Mouse (Mus musculus): ENCODE measurements around the gene Kcnma1. TPM values are rescaled to one million over a fixed set of nuclear protein-coding genes. Genes with fewer than 3 reads are reported as not detected.

Kcnma1 gene
- polyA plus RNA-seq, 1 experiment from 2014 or later = 0.03 TPM

- H3K36me3 ChIP-seq = no peaks in the 10 kb centered on the region
- DNase-seq (no peak), ATAC-seq (ENCODE audit: low read depth) (no peak)
- no peaks in the 10 kb centered on the region for H3K4me1 ChIP-seq (replicated peaks)
- H3K9me3 ChIP-seq (replicated peaks) = no peaks in the 10 kb centered on the region
- H3K9ac ChIP-seq = no peak overlapping the region
- 0 out of 2 replicates have a peak, but pooled peaks cover 3% of the 10 kb centered on the region for H3K27me3 ChIP-seq
- no peak overlapping the region for H3K27ac ChIP-seq
- H3K4me3 ChIP-seq (replicated peaks) = no peak overlapping the region
- WGBS (ENCODE audit: insufficient replicate concordance) = 11% methylated on average over 2 of the region's 2 CpGs
- H3K4me2 ChIP-seq = no peak overlapping the region
These were observed 431.1 kb downstream of the Kcnma1 start for GRCm38 (mm10) chr14:23583235-23583634.

- no peak overlapping the region for H3K27ac ChIP-seq
- H3K4me2 ChIP-seq = no peak overlapping the region
- H3K9me3 ChIP-seq (replicated peaks) = no peaks in the 10 kb centered on the region
- H3K9ac ChIP-seq = no peak overlapping the region
- H3K4me3 ChIP-seq (replicated peaks) = no peak overlapping the region
- 0 out of 2 replicates have a peak, but pooled peaks cover 3% of the 10 kb centered on the region for H3K27me3 ChIP-seq
- no peak for DNase-seq
- H3K4me1 ChIP-seq (replicated peaks) = no peaks in the 10 kb centered on the region
- WGBS (ENCODE audit: insufficient replicate concordance) = 61% methylated on average over 3 of the region's 3 CpGs
- ATAC-seq (ENCODE audit: low read depth) = no peak
- H3K36me3 ChIP-seq = no peaks in the 10 kb centered on the region
These were observed 433.0 kb downstream of the Kcnma1 start for GRCm38 (mm10) chr14:23581282-23581681.

- Histone ChIP-seq H3K27me3 (no peaks in the 10 kb centered on the region), H3K36me3 (no peaks in the 10 kb centered on the region), H3K27ac (no peak overlapping the region), H3K9me3 (replicated peaks) (no peaks in the 10 kb centered on the region), H3K4me1 (replicated peaks) (no peaks in the 10 kb centered on the region), H3K4me3 (replicated peaks) (no peak overlapping the region), H3K9ac (no peak overlapping the region), H3K4me2 (no peak overlapping the region)
- no peak for DNase-seq
- no peak for ATAC-seq (ENCODE audit: low read depth)
- WGBS (ENCODE audit: insufficient replicate concordance) = 2% methylated on average over 2 of the region's 2 CpGs
These were observed 438.3 kb downstream of the Kcnma1 start for GRCm38 (mm10) chr14:23575951-23576350.

GRCm38 (mm10) chr14:23574136-23574535 is 440.2 kb downstream of the Kcnma1 start:
- Histone ChIP-seq H3K9me3 (replicated peaks) (no peaks in the 10 kb centered on the region), H3K27ac (no peak overlapping the region), H3K9ac (no peak overlapping the region), H3K4me1 (replicated peaks) (no peaks in the 10 kb centered on the region), H3K27me3 (no peaks in the 10 kb centered on the region), H3K36me3 (no peaks in the 10 kb centered on the region), H3K4me2 (no peak overlapping the region), H3K4me3 (replicated peaks) (no peak overlapping the region)
- ATAC-seq (ENCODE audit: low read depth) (no peak), DNase-seq (no peak)
- 54% methylated on average over 4 of the region's 4 CpGs for WGBS (ENCODE audit: insufficient replicate concordance)

- Histone ChIP-seq H3K27me3 (no peaks in the 10 kb centered on the region), H3K36me3 (no peaks in the 10 kb centered on the region), H3K4me1 (replicated peaks) (no peaks in the 10 kb centered on the region), H3K9ac (no peak overlapping the region), H3K4me3 (replicated peaks) (no peak overlapping the region), H3K9me3 (replicated peaks) (no peaks in the 10 kb centered on the region), H3K27ac (no peak overlapping the region), H3K4me2 (no peak overlapping the region)
- 16% methylated on average over 3 of the region's 3 CpGs for WGBS (ENCODE audit: insufficient replicate concordance)
- ATAC-seq (ENCODE audit: low read depth) (no peak), DNase-seq (no peak)
These were observed 440.9 kb downstream of the Kcnma1 start for GRCm38 (mm10) chr14:23573385-23573784.

GRCm38 (mm10) chr14:23572778-23573177 is 441.5 kb downstream of the Kcnma1 start:
- Histone ChIP-seq H3K27me3 (no peaks in the 10 kb centered on the region), H3K4me3 (replicated peaks) (no peak overlapping the region), H3K9me3 (replicated peaks) (no peaks in the 10 kb centered on the region), H3K36me3 (no peaks in the 10 kb centered on the region), H3K9ac (no peak overlapping the region), H3K27ac (no peak overlapping the region), H3K4me1 (replicated peaks) (no peaks in the 10 kb centered on the region), H3K4me2 (no peak overlapping the region)
- 52% methylated on average over 1 of the region's 1 CpGs for WGBS (ENCODE audit: insufficient replicate concordance)
- no peak for DNase-seq
- ATAC-seq (ENCODE audit: low read depth) = no peak

- H3K4me2 ChIP-seq = no peak overlapping the region
- ATAC-seq (ENCODE audit: low read depth) (no peak), DNase-seq (no peak)
- no peaks in the 10 kb centered on the region for H3K27me3 ChIP-seq
- 13% methylated on average over 1 of the region's 1 CpGs for WGBS (ENCODE audit: insufficient replicate concordance)
- H3K9ac ChIP-seq = no peak overlapping the region
- no peak overlapping the region for H3K4me3 ChIP-seq (replicated peaks)
- no peaks in the 10 kb centered on the region for H3K4me1 ChIP-seq (replicated peaks)
- no peaks in the 10 kb centered on the region for H3K9me3 ChIP-seq (replicated peaks)
- H3K36me3 ChIP-seq = no peaks in the 10 kb centered on the region
- no peak overlapping the region for H3K27ac ChIP-seq
These were observed 444.0 kb downstream of the Kcnma1 start for GRCm38 (mm10) chr14:23570251-23570650.

- 63% methylated on average over 3 of the region's 3 CpGs for WGBS (ENCODE audit: insufficient replicate concordance)
- no peak for DNase-seq
These were observed 448.4 kb downstream of the Kcnma1 start for GRCm38 (mm10) chr14:23565931-23566330.

GRCm38 (mm10) chr14:23564474-23564873 is 449.8 kb downstream of the Kcnma1 start:
- Histone ChIP-seq H3K9ac (no peak overlapping the region), H3K9me3 (replicated peaks) (no peaks in the 10 kb centered on the region), H3K27me3 (no peaks in the 10 kb centered on the region), H3K36me3 (no peaks in the 10 kb centered on the region), H3K4me3 (replicated peaks) (no peak overlapping the region), H3K4me2 (no peak overlapping the region), H3K27ac (no peak overlapping the region), H3K4me1 (replicated peaks) (no peaks in the 10 kb centered on the region)
- ATAC-seq (ENCODE audit: low read depth) (no peak), DNase-seq (no peak)
- 68% methylated on average over 7 of the region's 7 CpGs for WGBS (ENCODE audit: insufficient replicate concordance)

More at GRCm38 (mm10) chr14:23565931-23566330, 448.4 kb downstream of the Kcnma1 start:
- Histone ChIP-seq H3K9me3 (replicated peaks) (no peaks in the 10 kb centered on the region), H3K4me1 (replicated peaks) (no peaks in the 10 kb centered on the region), H3K27ac (no peak overlapping the region), H3K4me3 (replicated peaks) (no peak overlapping the region), H3K4me2 (no peak overlapping the region), H3K9ac (no peak overlapping the region), H3K36me3 (no peaks in the 10 kb centered on the region), H3K27me3 (no peaks in the 10 kb centered on the region)
- no peak for ATAC-seq (ENCODE audit: low read depth)

- H3K4me3 ChIP-seq (replicated peaks) = no peak overlapping the region
- no peaks in the 10 kb centered on the region for H3K27me3 ChIP-seq
- ATAC-seq (ENCODE audit: low read depth) (no peak), DNase-seq (no peak)
- H3K9me3 ChIP-seq (replicated peaks) = no peaks in the 10 kb centered on the region
- H3K27ac ChIP-seq = no peak overlapping the region
- no peaks in the 10 kb centered on the region for H3K4me1 ChIP-seq (replicated peaks)
- H3K36me3 ChIP-seq = no peaks in the 10 kb centered on the region
- H3K4me2 ChIP-seq = no peak overlapping the region
- H3K9ac ChIP-seq = no peak overlapping the region
- 58% methylated on average over 2 of the region's 2 CpGs for WGBS (ENCODE audit: insufficient replicate concordance)
These were observed 451.1 kb downstream of the Kcnma1 start for GRCm38 (mm10) chr14:23563180-23563579.

- H3K36me3 ChIP-seq = no peaks in the 10 kb centered on the region
- no peak overlapping the region for H3K4me3 ChIP-seq (replicated peaks)
- no peaks in the 10 kb centered on the region for H3K27me3 ChIP-seq
- ATAC-seq (ENCODE audit: low read depth) (no peak), DNase-seq (no peak)
- no peak overlapping the region for H3K4me2 ChIP-seq
- H3K9ac ChIP-seq = no peak overlapping the region
- H3K9me3 ChIP-seq (replicated peaks) = no peaks in the 10 kb centered on the region
- no peaks in the 10 kb centered on the region for H3K4me1 ChIP-seq (replicated peaks)
- 64% methylated on average over 2 of the region's 2 CpGs for WGBS (ENCODE audit: insufficient replicate concordance)
- H3K27ac ChIP-seq = no peak overlapping the region
These were observed 458.6 kb downstream of the Kcnma1 start for GRCm38 (mm10) chr14:23555647-23556046.

GRCm38 (mm10) chr14:23552252-23552974 is 461.9 kb downstream of the Kcnma1 start:
- Histone ChIP-seq H3K4me2 (no peak overlapping the region), H3K9ac (no peak overlapping the region), H3K4me1 (replicated peaks) (no peaks in the 10 kb centered on the region), H3K4me3 (replicated peaks) (no peak overlapping the region), H3K36me3 (no peaks in the 10 kb centered on the region), H3K27me3 (no peaks in the 10 kb centered on the region), H3K27ac (no peak overlapping the region), H3K9me3 (replicated peaks) (no peaks in the 10 kb centered on the region)
- DNase-seq = no peak
- 39% methylated on average over 5 of the region's 5 CpGs for WGBS (ENCODE audit: insufficient replicate concordance)
- ATAC-seq (ENCODE audit: low read depth) = no peak
